Mouse (Mus musculus) erythroid progenitor cell, adult 5-6 weeks (primary cell): ENCODE measurements around the gene Slc6a16. TPM values are rescaled to one million over a fixed set of nuclear protein-coding genes. Genes with fewer than 3 reads are reported as not detected.

ENCODE experiments used
- ATAC-seq: replicated peaks from 2 replicates; pipeline ENCODE4 v1.8.0; 2016; ENCODE audit warnings: moderate number of reproducible peaks, mild to moderate bottlenecking, moderate TSS enrichment, inconsistent platforms; ENCODE audit not compliant: poor library complexity, low FRiP score, severe bottlenecking
- total RNA-seq, 2 experiments: library from RNA; stranded (forward) in 1 of 2; stranded (reverse) in 1 of 2; fragments of 150-400 nt in 1 of 2; fragments of 186-747, 209-891 nt in 1 of 2; gene quantifications; 2 replicates each; pipeline versions ENCODE4 v1.2.3 to v1.2.4; 2015 to 2017; ENCODE audit warnings: low replicate concordance in 2 of 2

Gene Slc6a16
- total RNA-seq (2015; ENCODE audit: low replicate concordance) (not detected in 2 replicates), total RNA-seq (2017; ENCODE audit: low replicate concordance) (not detected in 2 replicates)

GRCm38 (mm10) chr7:45240633-45241388 lies at the start of gene Slc6a16:
TSS of gene Slc6a16 (plus strand) at chr7:45241085.
- no peak for ATAC-seq

GRCm38 (mm10) chr7:45191161-45191560 lies 49.7 kb upstream of the Slc6a16 start:
- ATAC-seq, result no peak

GRCm38 (mm10) chr7:45191803-45192363 lies 49.0 kb upstream of the Slc6a16 start:
- ATAC-seq, result no peak

GRCm38 (mm10) chr7:45192585-45193310 lies 48.1 kb upstream of the Slc6a16 start:
- no peak for ATAC-seq

- no peak for ATAC-seq
Measured at GRCm38 (mm10) chr7:45193406-45193805, 47.5 kb upstream of the Slc6a16 start.

- ATAC-seq, result peak; percentile 17; the same call in 1 of the 2 replicates
Measured at GRCm38 (mm10) chr7:45193871-45194785, 46.8 kb upstream of the Slc6a16 start.

GRCm38 (mm10) chr7:45195341-45196175 lies 45.3 kb upstream of the Slc6a16 start:
- no peak for ATAC-seq

GRCm38 (mm10) chr7:45196176-45196535 lies 44.7 kb upstream of the Slc6a16 start:
- no peak for ATAC-seq

GRCm38 (mm10) chr7:45196994-45197393 lies 43.9 kb upstream of the Slc6a16 start:
- no peak for ATAC-seq

- ATAC-seq, result no peak
Measured at GRCm38 (mm10) chr7:45198435-45198834, 42.5 kb upstream of the Slc6a16 start.

- no peak for ATAC-seq
Measured at GRCm38 (mm10) chr7:45198961-45199360, 41.9 kb upstream of the Slc6a16 start.

DNA sequence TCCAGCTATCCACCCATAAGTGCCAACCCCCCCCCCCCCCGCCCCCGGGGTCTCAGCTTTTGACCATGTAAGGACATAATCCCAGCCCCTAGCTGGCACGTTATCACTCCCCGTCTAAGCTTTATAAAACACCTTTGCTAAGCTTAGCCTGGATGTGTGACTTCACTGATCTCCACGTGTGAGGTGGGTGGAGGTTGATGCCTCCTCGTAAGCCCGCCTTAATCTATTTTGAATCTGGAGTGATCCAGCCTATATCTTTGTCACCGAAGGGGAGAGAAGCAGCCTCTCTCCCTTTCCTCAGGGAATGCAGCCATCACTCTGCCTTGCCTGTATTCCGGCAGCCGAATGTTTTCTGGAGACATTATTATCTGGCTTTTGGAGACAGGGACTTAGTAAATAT lies 38.2 kb upstream of the Slc6a16 start:
- no peak for ATAC-seq

GRCm38 (mm10) chr7:45204380-45205143 lies 36.3 kb upstream of the Slc6a16 start, which contains the start of gene Ccdc155:
TSS of gene Ccdc155 (minus strand) at chr7:45204892.
- ATAC-seq, result peak; percentile 88

- no peak for ATAC-seq
Measured at GRCm38 (mm10) chr7:45208260-45208659, 32.6 kb upstream of the Slc6a16 start.

DNA sequence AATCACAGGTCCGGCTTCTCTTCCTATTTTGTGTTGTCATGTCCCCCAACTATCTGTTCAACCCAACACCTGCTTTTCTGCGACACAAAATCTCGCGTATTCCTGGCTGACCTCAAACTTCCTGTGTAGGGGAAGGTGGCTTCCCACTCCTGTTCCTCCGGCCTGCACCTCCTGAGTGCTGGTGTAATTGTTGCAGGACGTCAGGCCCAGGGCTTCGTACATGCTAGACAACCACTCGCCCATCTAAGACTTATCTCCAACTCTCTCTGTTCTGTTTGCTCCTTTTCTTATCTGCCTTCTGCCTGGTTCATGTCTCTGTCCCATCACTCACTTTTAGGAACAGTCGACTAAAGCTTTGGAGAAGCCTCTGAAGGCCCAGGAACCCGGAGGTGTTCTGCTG lies 29.8 kb upstream of the Slc6a16 start:
- 0 out of 2 replicates have a peak, but pooled peaks have one; percentile 3 for ATAC-seq

DNA sequence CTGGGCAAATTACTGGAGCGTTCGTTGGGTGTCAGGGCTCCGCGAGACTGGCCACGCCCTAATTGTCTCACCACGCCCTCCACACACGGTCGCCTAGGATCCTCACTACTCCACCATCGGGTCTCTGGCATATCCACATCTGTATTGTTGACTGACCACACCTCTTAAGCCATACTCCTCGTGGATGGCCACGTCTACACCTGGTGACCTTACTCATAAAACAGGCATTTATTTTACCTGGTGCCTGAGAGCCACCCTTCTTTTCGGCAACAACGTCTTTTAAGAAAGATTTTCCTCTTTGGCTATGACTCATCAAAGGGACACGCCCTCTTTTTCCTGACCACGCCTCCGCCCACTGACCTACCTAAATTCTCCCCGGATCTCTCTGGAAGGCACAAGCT lies 29.0 kb upstream of the Slc6a16 start, which contains the start of gene Dkkl1:
Gene Dkkl1, minus strand, starts transcription at position 297 of the 401 bp plus-strand sequence.
- ATAC-seq, result peak; percentile 89

- no peak for ATAC-seq
Measured at GRCm38 (mm10) chr7:45212356-45212755, 28.5 kb upstream of the Slc6a16 start.

GRCm38 (mm10) chr7:45213708-45214107 lies 27.2 kb upstream of the Slc6a16 start:
- no peak for ATAC-seq
